Mouse (Mus musculus) MEL (cell line): ENCODE measurements around the gene Appbp2. TPM values are rescaled to one million over a fixed set of nuclear protein-coding genes. Genes with fewer than 3 reads are reported as not detected.

Experiments used
- DNase-seq: peaks from one replicate; pipeline ENCODE4 v3.0.0; 2011; ENCODE audit warnings: low read depth, low spot score
- H3K27ac ChIP-seq: 2 replicates; pipeline ENCODE4 v1.5.1; 2012; ENCODE audit warnings: low read depth, mild to moderate bottlenecking, control low read depth, low read length, moderate library complexity; ENCODE audit not compliant: control insufficient read depth
- H3K27me3 ChIP-seq, 2 experiments: fragments of 150-350 bp in 1 of 2; sonication (generic) in 1 of 2; 2 replicates each; pipeline ENCODE4 v1.6.1; 2012; ENCODE audit warnings: low read length in 2 of 2, mild to moderate bottlenecking in 2 of 2, improper control_type of control experiment in 1 of 2, moderate library complexity in 1 of 2; ENCODE audit not compliant: insufficient read depth in 2 of 2, control insufficient read depth in 1 of 2
- H3K36me3 ChIP-seq, 2 experiments: 2 replicates each; pipeline ENCODE4 v1.6.1; 2012 to 2014; ENCODE audit warnings: low read length in 2 of 2, improper control_type of control experiment in 1 of 2, inconsistent platforms in 1 of 2, mild to moderate bottlenecking in 1 of 2; ENCODE audit not compliant: insufficient read depth in 2 of 2, control insufficient read depth in 1 of 2
- H3K4me1 ChIP-seq, 2 experiments: fragments of 150-350 bp in 1 of 2; sonication (generic) in 1 of 2; 2 replicates each; pipeline ENCODE4 v1.6.1; 2012; ENCODE audit warnings: low read length in 2 of 2, improper control_type of control experiment in 1 of 2, mild to moderate bottlenecking in 1 of 2; ENCODE audit not compliant: insufficient read depth in 2 of 2, control insufficient read depth in 1 of 2
- H3K4me3 ChIP-seq, 2 experiments: fragments of 150-350 bp in 1 of 2; sonication (generic) in 1 of 2; 2 replicates each; pipeline ENCODE4 v1.5.1; 2012; ENCODE audit warnings: low read depth in 2 of 2, low read length in 2 of 2, mild to moderate bottlenecking in 2 of 2, moderate library complexity in 2 of 2, control low read depth in 1 of 2, improper control_type of control experiment in 1 of 2; ENCODE audit not compliant: control insufficient read depth in 1 of 2, insufficient read depth in 1 of 2
- H3K79me2 ChIP-seq: 2 replicates; pipeline ENCODE4 v1.6.1; 2012; ENCODE audit warnings: mild to moderate bottlenecking, low read length, moderate library complexity; ENCODE audit not compliant: control insufficient read depth, poor library complexity, insufficient read depth
- H3K9ac ChIP-seq: 2 replicates; pipeline ENCODE4 v1.6.1; 2012; ENCODE audit warnings: low read depth, mild to moderate bottlenecking, control low read depth, low read length, moderate library complexity; ENCODE audit not compliant: control insufficient read depth, poor library complexity, severe bottlenecking
- H3K9me3 ChIP-seq: fragments of 150-350 bp; sonication (generic); replicated peaks from 2 replicates; pipeline ENCODE4 v1.6.1; 2012; ENCODE audit warnings: mild to moderate bottlenecking, low read length, improper control_type of control experiment, moderate library complexity; ENCODE audit not compliant: insufficient read depth
- BHLHE40 ChIP-seq: IDR thresholded peaks from 2 replicates; pipeline ENCODE4 v1.6.1; 2012; ENCODE audit warnings: low read depth, mild to moderate bottlenecking, inconsistent platforms, low read length, improper control_type of control experiment, borderline replicate concordance
- CHD2 ChIP-seq: IDR thresholded peaks from 2 replicates; pipeline ENCODE4 v1.6.1; 2011; ENCODE audit warnings: low read length, improper control_type of control experiment
- E2F4 ChIP-seq: IDR thresholded peaks from 2 replicates; pipeline ENCODE4 v1.6.1; 2011; ENCODE audit warnings: low read depth, low read length, improper control_type of control experiment, borderline replicate concordance
- EP300 ChIP-seq, 2 experiments: IDR thresholded peaks; 2 replicates each; pipeline ENCODE4 v1.6.1; 2011; ENCODE audit warnings: improper control_type of control experiment in 2 of 2, low read length in 2 of 2, low read depth in 1 of 2, mild to moderate bottlenecking in 1 of 2
- ETS1 ChIP-seq: IDR thresholded peaks from 2 replicates; pipeline ENCODE4 v1.6.1; 2012; ENCODE audit warnings: low read depth, mild to moderate bottlenecking, inconsistent platforms, low read length, improper control_type of control experiment, moderate library complexity
- GABPA ChIP-seq: IDR thresholded peaks from 2 replicates; pipeline ENCODE4 v1.6.1; 2012; ENCODE audit warnings: low read depth, mild to moderate bottlenecking, inconsistent platforms, low read length, improper control_type of control experiment, moderate library complexity
- HCFC1 ChIP-seq: IDR thresholded peaks from 2 replicates; pipeline ENCODE4 v1.6.1; 2012; ENCODE audit warnings: low read depth, mild to moderate bottlenecking, inconsistent platforms, low read length, improper control_type of control experiment, moderate library complexity
- MAX ChIP-seq: IDR thresholded peaks from 2 replicates; pipeline ENCODE4 v1.6.1; 2011; ENCODE audit warnings: low read length, improper control_type of control experiment
- MEF2A ChIP-seq: IDR thresholded peaks from 2 replicates; pipeline ENCODE4 v1.6.1; 2014; ENCODE audit warnings: low read depth, mild to moderate bottlenecking, inconsistent platforms, low read length, improper control_type of control experiment; ENCODE audit not compliant: poor library complexity, insufficient replicate concordance, severe bottlenecking; ENCODE audit errors: extremely low read depth
- MYC ChIP-seq: IDR thresholded peaks from 2 replicates; pipeline ENCODE4 v1.6.1; 2011; ENCODE audit warnings: low read depth, mild to moderate bottlenecking, low read length, improper control_type of control experiment, moderate library complexity
- NELFE ChIP-seq: IDR thresholded peaks from 2 replicates; pipeline ENCODE4 v1.6.1; 2011; ENCODE audit warnings: low read depth, low read length, improper control_type of control experiment
- NRF1 ChIP-seq: IDR thresholded peaks from 2 replicates; pipeline ENCODE4 v1.6.1; 2014; ENCODE audit warnings: low read depth, mild to moderate bottlenecking, inconsistent platforms, low read length, improper control_type of control experiment, moderate library complexity; ENCODE audit not compliant: poor library complexity, insufficient read depth, severe bottlenecking
- POLR2A ChIP-seq, 2 experiments: IDR thresholded peaks; 2 replicates each; pipeline ENCODE4 v1.6.1; 2011 to 2012; ENCODE audit warnings: low read length in 2 of 2, mild to moderate bottlenecking in 2 of 2, control low read depth in 1 of 2, improper control_type of control experiment in 1 of 2, low read depth in 1 of 2, moderate library complexity in 1 of 2; ENCODE audit not compliant: control insufficient read depth in 1 of 2, insufficient read depth in 1 of 2, poor library complexity in 1 of 2
- POLR2AphosphoS5 ChIP-seq: IDR thresholded peaks from 2 replicates; pipeline ENCODE4 v1.6.1; 2012; ENCODE audit warnings: low read depth, borderline replicate concordance, mild to moderate bottlenecking, inconsistent platforms, low read length, moderate library complexity, mixed read lengths
- RAD21 ChIP-seq: IDR thresholded peaks from 2 replicates; pipeline ENCODE4 v1.6.1; 2011; ENCODE audit warnings: mild to moderate bottlenecking, low read depth, low read length, improper control_type of control experiment
- SMC3 ChIP-seq: IDR thresholded peaks from 2 replicates; pipeline ENCODE4 v1.6.1; 2011; ENCODE audit warnings: low read depth, low read length, improper control_type of control experiment
- TAL1 ChIP-seq: IDR thresholded peaks from 2 replicates; pipeline ENCODE4 v1.6.1; 2012; ENCODE audit warnings: mild to moderate bottlenecking, inconsistent platforms, low read length, moderate library complexity, mixed read lengths
- ZKSCAN1 ChIP-seq: IDR thresholded peaks from 2 replicates; pipeline ENCODE4 v1.6.1; 2012; ENCODE audit warnings: low read depth, mild to moderate bottlenecking, inconsistent platforms, low read length, improper control_type of control experiment, moderate library complexity
- ZMIZ1 ChIP-seq: IDR thresholded peaks from 2 replicates; pipeline ENCODE4 v1.6.1; 2012; ENCODE audit warnings: low read depth, mild to moderate bottlenecking, inconsistent platforms, low read length, improper control_type of control experiment, moderate library complexity
- ZNF384 ChIP-seq: IDR thresholded peaks from 2 replicates; pipeline ENCODE4 v1.6.1; 2012; ENCODE audit warnings: low read depth, mild to moderate bottlenecking, inconsistent platforms, low read length, improper control_type of control experiment
- polyA plus RNA-seq, 2 experiments: library from polyadenylated mRNA; stranded (reverse) in 1 of 2; unstranded in 1 of 2; fragments of >175 nt in 1 of 2; fragments of >200 nt in 1 of 2; gene quantifications; 2 replicates each; pipeline versions ENCODE4 v1.2.1 to v1.2.4; 2012; ENCODE audit warnings: low replicate concordance in 2 of 2, low read depth in 1 of 2; ENCODE audit not compliant: insufficient read length in 2 of 2, insufficient read depth in 1 of 2, missing spikeins in 1 of 2
- total RNA-seq: library from RNA; depleted of rRNA; stranded (reverse); fragments of 300-350 nt; gene quantifications from 2 replicates; pipeline ENCODE4 v1.2.3, GENCODE M21; 2012

The Appbp2 gene
- total and polyA plus RNA-seq, 3 experiments: 25.5 to 157 (median 34.4) TPM

GRCm38 (mm10) chr11:85167503-85167902 lies 67.4 kb downstream of the Appbp2 start:
- no peaks in the 10 kb centered on the region for H3K36me3 ChIP-seq
- H3K9me3 ChIP-seq: no peaks in the 10 kb centered on the region
- no peak for DNase-seq
- no peak for TF ChIP-seq MEF2A
- H3K79me2 ChIP-seq: no peaks in the 10 kb centered on the region
- H3K4me3 ChIP-seq: no peak overlapping the region
- 0 out of 4 replicates have a peak, but pooled peaks cover under 1 to 2% of the 10 kb centered on the region in 2 experiments for H3K4me1 ChIP-seq
- H3K9ac ChIP-seq: no peak overlapping the region
- H3K27ac ChIP-seq: no peak overlapping the region
- no peaks in the 10 kb centered on the region for H3K27me3 ChIP-seq

- Histone ChIP-seq H3K4me3 (no peak overlapping the region), H3K36me3 (no peaks in the 10 kb centered on the region), H3K9ac (no peak overlapping the region), H3K4me1 (0 out of 4 replicates have a peak, but pooled peaks cover 0 to 2% of the 10 kb centered on the region in 2 experiments), H3K27me3 (no peaks in the 10 kb centered on the region), H3K27ac (no peak overlapping the region), H3K9me3 (no peaks in the 10 kb centered on the region), H3K79me2 (no peaks in the 10 kb centered on the region)
- TF ChIP-seq MAX: no peak
- no peak for TF ChIP-seq HCFC1
- no peak for TF ChIP-seq MYC
- no peak for TF ChIP-seq E2F4
- TF ChIP-seq ZKSCAN1: no peak
- no peak for TF ChIP-seq ZNF384
- TF ChIP-seq RAD21: no peak
- no peak for TF ChIP-seq MEF2A
- TF ChIP-seq POLR2A (IDR thresholded peaks at IDR 0.05; ENCODE audit: control insufficient read depth in 1 of 2, insufficient read depth in 1 of 2, low read depth in 1 of 2, low read length in 2 of 2, poor library complexity in 1 of 2): no peak
- no peak for TF ChIP-seq NRF1
- TF ChIP-seq CHD2: no peak
- no peak for TF ChIP-seq GABPA
- TF ChIP-seq NELFE: no peak
- TF ChIP-seq ETS1: no peak
- TF ChIP-seq POLR2AphosphoS5: no peak
- no peak for TF ChIP-seq EP300 (IDR thresholded peaks at IDR 0.05; ENCODE audit: low read depth in 1 of 2, low read length in 2 of 2)
- no peak for TF ChIP-seq ZMIZ1
- no peak for TF ChIP-seq BHLHE40
- TF ChIP-seq TAL1: no peak
- TF ChIP-seq SMC3: no peak
- DNase-seq: no peak
Observed at GRCm38 (mm10) chr11:85164371-85164770, 70.6 kb downstream of the Appbp2 start.
